ENCODE assay signal across 8 mouse cellular contexts in genomic region chr10:38875667-38876245, GRCm38 (mm10). TPM values are rescaled to one million over a fixed set of nuclear protein-coding genes. Genes with fewer than 3 reads are reported as not detected.
DNase-seq lines count a peak whose midpoint lies in the region; ATAC-seq and TF ChIP-seq lines count a peak whose summit lies in the region.

No protein-coding gene starts in this region.

- peak; percentile 12; the same call in 1 of the 2 replicates for TF ChIP-seq CTCF in spleen, adult 2 months (IDR thresholded peaks at IDR 0.05; ENCODE audit: extremely low read depth, insufficient read depth, insufficient read length, insufficient replicate concordance)

- no peak overlapping the region for H3K27ac ChIP-seq in forebrain, embryonic 10.5 days
- H3K27ac ChIP-seq in forebrain, embryonic 15.5 days (replicated peaks) = no peak overlapping the region
- H3K27ac ChIP-seq in spleen, adult 2 months (ENCODE audit: insufficient read depth, low read length) = no peak overlapping the region
- H3K27ac ChIP-seq in limb, embryonic 14.5 days (replicated peaks; ENCODE audit: low read depth, low read length) = no peak overlapping the region

- no peak overlapping the region for H3K9ac ChIP-seq in forebrain, embryonic 15.5 days (replicated peaks)
- H3K9ac ChIP-seq in limb, embryonic 14.5 days (ENCODE audit: low read depth, low read length, severe bottlenecking) = no peak overlapping the region

- no peaks in the 10 kb centered on the region for H3K4me1 ChIP-seq in forebrain, embryonic 10.5 days
- H3K4me1 ChIP-seq in forebrain, embryonic 15.5 days = no peaks in the 10 kb centered on the region
- peaks cover 2% of the 10 kb centered on the region for H3K4me1 ChIP-seq in spleen, adult 2 months (ENCODE audit: control insufficient read depth, insufficient read depth, insufficient read length)
- peaks cover 6% of the 10 kb centered on the region; the same call in 1 of the 2 replicates for H3K4me1 ChIP-seq in limb, embryonic 14.5 days (ENCODE audit: control insufficient read depth, insufficient read depth, low read length)

- peak; percentile 37 for DNase-seq in forebrain, embryonic 10.5 days (ENCODE audit: extremely low spot score, low spot score)
- peak in 1 of 2 experiments; percentile 15 for DNase-seq in spleen, adult 2 months (ENCODE audit: low read depth in 1 of 2, low spot score in 2 of 2)
- no peak for DNase-seq in spleen, postnatal 4 days (ENCODE audit: low spot score in 2 of 2)
- DNase-seq in embryo, embryonic 10.5 days (ENCODE audit: low spot score) = peak; percentile 78
- peak; percentile 64 for DNase-seq in induced T-regulatory cell, adult 2 months (ENCODE audit: low read depth)
- DNase-seq in limb, embryonic 14.5 days (ENCODE audit: low spot score) = peak; percentile 58
- peak; percentile 65 for DNase-seq in right cerebral cortex, postnatal 4 days

- no peaks in the 10 kb centered on the region for H3K9me3 ChIP-seq in forebrain, embryonic 10.5 days
- H3K9me3 ChIP-seq in forebrain, embryonic 15.5 days = no peaks in the 10 kb centered on the region
- no peaks in the 10 kb centered on the region for H3K9me3 ChIP-seq in limb, embryonic 14.5 days (ENCODE audit: control insufficient read depth, low read length)

- WGBS in forebrain, embryonic 10.5 days = 30% methylated on average over 5 of the region's 5 CpGs
- 29% methylated on average over 5 of the region's 5 CpGs for WGBS in forebrain, embryonic 15.5 days
- WGBS in spleen, adult 2 months = 21% methylated on average over 5 of the region's 5 CpGs
- 11% methylated on average over 5 of the region's 5 CpGs for WGBS in limb, embryonic 14.5 days

- no peak for ATAC-seq in forebrain, embryonic 15.5 days (replicated peaks)
- ATAC-seq in limb, embryonic 14.5 days (ENCODE audit: low FRiP score, low read depth) = no peak

- H3K4me2 ChIP-seq in forebrain, embryonic 15.5 days (replicated peaks) = no peak overlapping the region
- H3K4me2 ChIP-seq in limb, embryonic 14.5 days (replicated peaks; ENCODE audit: low read depth, low read length, severe bottlenecking) = no peak overlapping the region

- no peak overlapping the region for H3K4me3 ChIP-seq in forebrain, embryonic 10.5 days
- no peak overlapping the region for H3K4me3 ChIP-seq in forebrain, embryonic 15.5 days
- H3K4me3 ChIP-seq in spleen, adult 2 months (ENCODE audit: extremely low read depth, insufficient read depth, insufficient read length) = no peak overlapping the region
- H3K4me3 ChIP-seq in limb, embryonic 14.5 days (replicated peaks; ENCODE audit: low read length) = no peak overlapping the region

- TF ChIP-seq POLR2A in spleen, adult 2 months (IDR thresholded peaks at IDR 0.05; ENCODE audit: low read depth, low read length) = no peak
- no peak for TF ChIP-seq POLR2A in limb, embryonic 14.5 days (IDR thresholded peaks at IDR 0.05; ENCODE audit: borderline replicate concordance, extremely low read depth, insufficient read depth, insufficient read length)

- H3K27me3 ChIP-seq in forebrain, embryonic 10.5 days (ENCODE audit: poor library complexity, severe bottlenecking) = no peaks in the 10 kb centered on the region
- H3K27me3 ChIP-seq in forebrain, embryonic 15.5 days = no peaks in the 10 kb centered on the region
- no peaks in the 10 kb centered on the region for H3K27me3 ChIP-seq in spleen, adult 2 months (ENCODE audit: control insufficient read depth, insufficient read depth, low read length)
- no peaks in the 10 kb centered on the region for H3K27me3 ChIP-seq in limb, embryonic 14.5 days (ENCODE audit: control insufficient read depth, insufficient read depth, low read length)

- H3K36me3 ChIP-seq in forebrain, embryonic 10.5 days (replicated peaks) = no peaks in the 10 kb centered on the region
- H3K36me3 ChIP-seq in forebrain, embryonic 15.5 days = no peaks in the 10 kb centered on the region
- H3K36me3 ChIP-seq in spleen, adult 2 months (ENCODE audit: control insufficient read depth, insufficient read depth, low read length) = no peaks in the 10 kb centered on the region
- H3K36me3 ChIP-seq in limb, embryonic 14.5 days (ENCODE audit: control insufficient read depth, insufficient read depth, low read length) = no peaks in the 10 kb centered on the region

RNA-seq across cellular contexts. Expression of gene Rfpl4b, which starts 54.2 kb away (rescaled TPM):
- polyA plus RNA-seq in forebrain, embryonic 10.5 days (2016; fragmentation: Nextera tagmentation; extraction: Ambion mirVana) = not detected in 2 replicates
- polyA plus RNA-seq in forebrain, embryonic 15.5 days (2015; fragmentation: Nextera tagmentation; extraction: Ambion mirVana) = not detected in 2 replicates
- not detected in 2 replicates for polyA plus RNA-seq in spleen, adult 2 months (2012; rRNA removed)
- 0.15 TPM in 1 of 2 replicates, not detected in the other for polyA plus RNA-seq in limb, embryonic 14.5 days (2012; rRNA removed)
- 0.23 TPM in 1 of 2 replicates, not detected in the other for polyA plus RNA-seq in limb, embryonic 14.5 days (2014; fragmentation: Nextera tagmentation; extraction: Ambion mirVana)

Comparison
In these comparisons a context has a peak if more than half of its experiments do, and no peak if none do; other contexts are left out.
1. DNase-seq: peak in forebrain, embryonic 10.5 days (single experiment), embryo, embryonic 10.5 days (single experiment), induced T-regulatory cell, adult 2 months (single experiment), limb, embryonic 14.5 days (single experiment) and right cerebral cortex, postnatal 4 days (single experiment); none in spleen, postnatal 4 days (0 of 2).